Mouse (Mus musculus) frontal cortex, postnatal 25 days (tissue): ENCODE results near the gene Cfap299.
"Not testable (repeated sequence)": the region's sequence is repeated elsewhere in the genome, so short reads cannot be mapped to it uniquely, and the experiment has no call there.

Experiments used
- DNase-seq, 2 experiments: peaks; one replicate each; pipeline ENCODE4 v3.0.0; 2022; ENCODE audit warnings: low spot score in 2 of 2

Cfap299 gene

DNA sequence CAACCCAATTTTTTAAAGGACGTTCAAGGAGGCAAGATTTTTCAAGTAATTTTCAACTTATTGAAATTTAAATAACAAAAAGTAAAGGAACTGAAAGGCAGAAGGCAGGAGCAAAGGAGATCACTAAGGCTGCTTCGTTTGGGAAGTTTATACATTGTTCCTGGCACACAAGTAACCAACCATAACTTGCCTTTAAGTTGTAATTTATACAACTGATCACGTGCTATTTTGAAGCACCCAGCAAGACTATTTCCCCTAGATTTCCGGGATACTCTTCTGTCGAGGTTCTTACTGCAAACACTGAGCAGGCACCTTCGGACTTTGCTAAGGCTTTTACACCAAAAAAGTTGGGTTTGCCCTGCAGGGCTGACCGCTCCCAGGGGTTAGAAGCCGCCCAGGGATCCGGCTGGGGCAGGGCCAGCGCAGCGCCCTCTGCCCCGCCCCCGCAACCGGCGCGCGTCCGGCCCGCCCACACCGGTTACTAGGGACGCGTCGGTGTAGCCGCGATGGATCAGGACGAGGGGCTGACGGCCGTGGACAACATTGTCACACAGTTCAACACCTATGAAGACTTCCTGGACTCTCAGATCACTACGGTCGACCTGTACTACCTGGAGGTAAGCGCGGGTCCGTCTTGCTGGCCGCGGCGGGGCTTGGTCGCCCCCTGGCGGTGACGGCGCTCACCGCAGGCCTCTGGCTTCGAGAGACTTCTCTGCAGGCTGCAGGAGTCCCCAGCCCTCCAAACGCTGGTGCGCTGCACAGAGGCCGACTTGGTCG is at the start of gene Cfap299:
Gene Cfap299 (plus strand): TSS at position 457 of the 777 bp plus-strand sequence.
- DNase-seq = peak; percentile 77 to 83

DNA sequence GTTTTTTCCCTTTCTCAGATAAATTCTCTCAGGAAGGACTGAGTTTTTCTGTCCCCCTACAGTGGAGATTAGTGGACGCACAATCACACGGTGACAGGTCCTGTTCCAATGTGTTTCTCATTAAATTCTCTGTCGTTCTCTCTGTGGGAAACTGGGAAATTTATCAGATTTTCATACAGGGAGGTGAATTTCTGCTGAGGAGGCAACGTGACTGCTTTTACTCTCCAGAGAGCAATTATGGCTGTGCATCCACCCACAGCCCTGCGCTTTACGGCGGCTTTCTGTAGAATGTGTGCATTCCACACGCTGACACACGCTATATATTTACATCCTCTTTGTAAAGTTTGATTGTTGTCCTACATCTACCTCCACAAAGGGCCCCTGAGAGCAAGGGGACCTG is 47.1 kb upstream of the Cfap299 start:
- DNase-seq = no peak

DNA sequence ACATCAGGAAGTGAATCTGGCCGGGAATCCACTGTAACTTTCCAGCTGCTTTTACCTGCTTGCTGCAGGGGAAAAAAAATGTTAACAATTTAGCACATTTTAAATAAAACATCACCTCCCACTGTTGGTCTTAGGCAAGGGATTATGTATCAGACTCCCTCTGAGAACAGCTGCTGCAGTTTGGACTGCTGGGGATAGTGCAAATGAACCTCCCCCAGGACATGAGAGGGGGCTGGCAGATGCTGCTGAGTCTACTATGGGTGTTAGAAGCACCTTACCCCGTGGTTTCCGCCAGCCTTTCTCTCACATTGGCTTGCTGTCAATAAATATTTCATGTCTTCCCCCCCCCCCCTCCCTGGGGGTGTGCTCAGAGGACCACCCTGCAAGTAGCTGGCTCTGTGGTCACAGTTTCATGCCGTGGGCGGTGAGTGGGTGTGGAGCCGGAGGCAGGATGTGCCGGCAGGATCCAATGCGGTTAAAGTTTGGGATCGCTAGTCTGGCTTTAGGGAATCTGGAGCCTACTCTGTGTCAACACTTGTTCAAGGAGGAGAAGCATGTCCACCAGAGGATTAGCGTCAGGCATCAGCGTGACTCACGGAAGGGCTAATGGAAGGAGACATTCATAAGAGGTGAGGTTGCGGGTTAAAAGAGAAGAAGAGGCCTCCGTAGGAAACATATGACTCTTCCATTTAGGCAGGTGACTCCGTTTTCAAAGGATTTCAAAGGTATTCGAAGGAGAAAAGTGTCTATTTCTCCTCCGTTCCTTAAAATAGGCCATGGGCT is 45.2 kb upstream of the Cfap299 start:
- no peak for DNase-seq

DNA sequence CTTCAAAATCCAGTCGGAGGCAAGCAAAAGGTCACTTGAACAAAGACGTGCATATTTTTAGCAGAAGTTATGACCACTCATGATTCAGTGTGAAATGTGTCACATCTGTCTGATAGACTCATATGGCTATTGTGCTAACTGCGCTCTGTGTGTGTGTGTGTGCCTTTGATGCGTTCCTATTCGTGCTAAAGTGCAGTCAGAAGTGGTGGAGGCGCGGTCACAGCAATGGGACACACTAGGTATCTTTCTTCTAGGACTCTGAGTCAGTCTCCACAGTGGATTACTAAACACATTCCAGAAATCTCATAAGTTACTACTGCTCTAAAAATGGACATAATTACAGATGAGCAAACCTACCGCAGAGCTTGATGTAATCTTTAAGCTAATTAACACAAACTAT is 38.5 kb upstream of the Cfap299 start:
- DNase-seq = no peak

DNA sequence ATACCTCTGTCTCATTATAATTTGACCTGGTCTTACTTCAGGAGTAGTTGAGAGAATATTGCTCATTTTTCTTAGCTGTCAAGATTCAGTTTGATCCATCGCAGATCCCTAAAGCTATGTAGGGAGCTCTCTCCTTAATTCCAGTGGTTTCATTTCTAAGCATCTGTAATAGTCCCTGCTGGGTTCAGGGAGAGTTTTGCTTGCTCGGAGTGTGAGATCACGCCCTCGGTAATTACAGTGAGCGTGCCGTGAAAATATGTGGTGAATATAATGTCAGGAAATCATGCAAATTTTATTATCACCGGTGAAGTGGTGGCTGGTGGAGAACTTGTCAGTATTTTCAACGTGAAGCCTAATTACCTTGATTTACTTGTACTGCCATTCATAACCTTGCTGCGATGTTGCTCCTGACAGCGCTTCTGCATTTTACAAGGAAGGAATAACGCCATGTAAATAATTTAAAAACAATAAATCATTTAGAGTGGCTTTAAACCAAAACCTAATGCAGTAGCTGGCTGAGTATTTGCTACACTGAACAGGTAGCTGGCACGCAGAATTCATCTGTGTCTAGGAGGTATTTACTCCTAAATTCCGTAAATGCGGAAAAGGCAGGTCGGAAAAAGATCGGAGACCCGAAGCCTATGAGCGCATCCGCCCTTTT is 36.6 kb upstream of the Cfap299 start:
- DNase-seq = no peak

DNA sequence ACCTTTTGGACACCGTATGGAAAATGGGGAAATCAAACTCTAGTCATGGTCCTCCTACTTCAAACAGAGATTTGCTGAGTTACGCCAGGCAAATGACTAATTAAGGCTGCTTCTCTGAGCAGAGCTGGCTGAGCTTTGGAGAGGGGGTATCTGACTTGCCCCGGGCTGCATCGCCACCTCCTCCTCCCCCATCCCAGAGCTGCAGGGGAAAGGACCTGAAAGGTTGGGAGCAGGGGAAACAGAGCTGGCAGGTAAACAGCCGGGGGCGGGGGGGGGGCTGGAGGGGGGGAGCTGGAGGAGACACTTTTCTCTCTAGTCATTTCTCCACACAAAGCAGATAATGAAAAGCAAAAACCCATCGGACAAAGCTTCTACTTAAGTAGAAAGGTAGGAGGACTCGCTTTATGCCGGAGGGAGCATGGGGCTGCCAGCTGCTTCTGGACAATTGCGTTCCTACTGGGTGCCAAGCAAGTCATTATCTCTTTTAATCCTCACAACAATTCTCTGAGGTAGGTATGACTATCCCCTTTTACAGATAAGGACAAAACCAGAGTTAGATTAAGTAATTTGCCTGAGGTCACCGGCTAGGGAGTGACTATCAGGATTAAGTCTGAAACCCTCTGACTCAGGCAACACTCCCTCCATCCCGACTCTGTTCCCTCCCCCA is 35.9 kb upstream of the Cfap299 start:
- no peak for DNase-seq

DNA sequence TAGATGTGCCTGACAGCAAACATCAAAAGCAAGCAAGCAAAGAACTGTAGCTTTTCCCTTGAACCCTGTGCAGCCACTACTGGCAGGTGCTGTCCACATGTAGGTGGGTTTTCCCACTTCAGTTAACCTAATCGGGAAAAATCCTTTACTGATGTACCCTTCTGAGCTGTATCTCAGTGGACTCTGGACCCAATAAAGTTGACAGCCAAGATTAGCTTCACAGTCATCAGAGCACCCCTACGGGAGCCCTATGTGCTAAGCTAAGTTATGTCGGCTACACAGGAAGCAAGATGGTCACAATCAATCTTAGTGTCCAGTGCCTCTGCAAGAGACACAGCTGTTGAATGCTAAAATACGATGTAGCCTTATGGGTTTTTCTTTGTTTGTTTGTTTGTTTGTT is 29.0 kb upstream of the Cfap299 start:
- no peak for DNase-seq

DNA sequence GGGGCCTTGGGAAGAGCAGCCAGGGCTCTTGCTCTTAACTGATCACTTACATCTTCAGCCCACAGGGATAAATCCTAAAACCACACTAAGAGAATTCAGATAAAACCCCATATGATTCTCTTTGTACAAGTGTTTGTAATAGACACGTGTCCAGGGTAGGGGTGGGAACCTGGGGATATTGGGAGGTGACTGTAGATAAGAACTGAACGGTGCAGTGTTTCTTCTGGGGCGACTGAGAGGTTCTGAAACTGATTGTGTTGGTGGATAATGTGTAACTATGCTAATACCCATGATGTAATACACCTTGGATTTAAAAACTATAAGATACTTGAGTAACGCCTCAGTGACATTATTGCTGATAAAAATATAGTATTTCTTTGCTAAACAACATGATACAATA is 23.4 kb upstream of the Cfap299 start:
- no peak for DNase-seq

DNA sequence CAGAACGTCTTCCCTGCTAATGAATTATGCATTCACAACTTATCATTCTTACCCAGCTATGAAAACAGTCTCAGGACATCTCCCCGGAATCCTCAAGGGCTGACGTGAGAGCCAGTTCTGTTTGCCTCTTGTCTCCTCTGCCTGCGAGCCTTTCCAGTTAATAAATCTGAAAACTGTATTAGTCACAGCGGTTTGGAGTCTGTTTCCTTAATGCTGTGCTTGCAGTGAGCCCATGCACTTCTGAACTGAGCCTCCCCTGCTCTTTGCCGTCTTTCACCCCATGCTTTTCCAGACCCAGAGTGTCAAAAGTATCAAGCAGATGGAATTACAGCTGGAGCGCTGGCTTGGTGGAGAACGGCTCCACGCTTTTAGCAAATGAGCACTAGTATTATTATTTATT is 22.6 kb upstream of the Cfap299 start:
- no peak for DNase-seq

DNA sequence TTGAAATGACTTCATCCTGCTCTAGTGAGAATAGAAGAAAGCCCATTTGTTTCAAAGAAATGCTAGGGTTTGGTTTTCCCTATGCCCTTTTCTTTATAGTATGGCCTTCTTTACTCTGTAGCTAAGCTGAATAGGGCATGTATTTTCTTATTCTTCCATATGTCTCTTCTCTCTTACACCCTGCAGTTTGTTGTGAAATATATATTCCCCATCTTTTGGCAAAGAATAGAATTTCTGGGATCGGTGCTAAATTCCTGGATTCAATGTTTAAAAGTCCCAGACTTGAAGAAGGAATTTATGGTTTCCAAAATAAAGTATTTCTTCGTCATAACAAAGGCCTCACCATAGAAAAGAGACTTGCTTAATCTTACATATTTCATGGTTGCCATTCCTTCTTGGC is 2.5 kb upstream of the Cfap299 start:
- DNase-seq = no peak

DNA sequence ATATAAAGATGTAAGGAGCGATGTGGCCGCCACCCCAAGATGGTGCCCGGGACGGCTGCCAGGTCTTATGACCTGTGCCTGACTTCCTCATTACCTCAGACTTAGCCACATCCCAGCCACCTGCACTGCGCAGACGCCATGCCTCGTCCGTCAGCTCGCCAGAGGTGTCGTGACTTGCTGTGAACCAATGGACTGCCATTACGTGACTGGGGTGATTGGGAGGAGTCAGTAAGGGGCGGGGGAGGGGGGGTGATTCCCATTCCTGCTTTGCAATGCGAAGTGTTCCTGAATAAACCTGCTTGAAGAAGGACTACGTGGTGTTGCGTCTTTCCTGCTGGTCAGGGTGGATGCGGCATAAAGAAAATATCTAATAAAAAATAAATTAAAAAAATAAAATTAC is 14.6 kb downstream of the Cfap299 start:
- DNase-seq = not testable (repeated sequence)

DNA sequence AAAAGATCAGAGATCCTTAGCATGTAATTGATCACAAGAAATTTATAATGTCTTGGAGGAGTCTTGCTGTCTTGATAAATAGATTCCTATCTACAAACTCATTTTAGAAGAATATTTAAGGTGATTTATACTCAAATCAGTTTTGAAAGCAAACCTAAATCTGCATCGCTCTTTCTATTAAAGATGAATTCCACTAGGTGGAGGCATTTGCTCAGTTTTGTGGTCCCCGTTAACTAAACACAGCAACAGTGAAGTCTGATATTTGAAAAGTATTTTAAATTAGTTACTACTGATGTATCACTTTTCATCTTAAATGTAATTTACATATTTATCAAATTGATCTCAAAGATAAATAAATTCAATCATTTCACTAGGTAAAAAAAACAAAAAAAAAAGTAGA is 15.5 kb downstream of the Cfap299 start:
- no peak for DNase-seq

DNA sequence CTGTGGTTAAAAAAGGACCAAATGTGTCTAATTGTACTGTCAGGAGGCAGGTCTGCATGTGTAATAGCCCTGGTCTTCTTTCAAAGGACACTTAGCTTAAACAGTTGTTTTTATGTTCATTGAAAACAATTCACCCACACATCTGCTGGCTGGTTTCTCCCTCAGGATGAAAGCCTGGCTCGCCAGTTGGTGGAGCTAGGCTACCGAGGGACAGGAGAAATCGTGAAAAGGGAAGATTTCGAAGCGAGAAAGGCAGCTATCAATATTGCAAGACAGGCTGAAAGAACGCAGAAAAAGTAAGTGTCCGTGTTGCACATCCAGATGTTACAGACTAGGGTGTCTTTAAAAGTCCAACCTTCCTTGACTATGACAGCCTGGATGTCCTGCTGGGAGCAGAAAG is 17.0 kb downstream of the Cfap299 start:
- no peak for DNase-seq

DNA sequence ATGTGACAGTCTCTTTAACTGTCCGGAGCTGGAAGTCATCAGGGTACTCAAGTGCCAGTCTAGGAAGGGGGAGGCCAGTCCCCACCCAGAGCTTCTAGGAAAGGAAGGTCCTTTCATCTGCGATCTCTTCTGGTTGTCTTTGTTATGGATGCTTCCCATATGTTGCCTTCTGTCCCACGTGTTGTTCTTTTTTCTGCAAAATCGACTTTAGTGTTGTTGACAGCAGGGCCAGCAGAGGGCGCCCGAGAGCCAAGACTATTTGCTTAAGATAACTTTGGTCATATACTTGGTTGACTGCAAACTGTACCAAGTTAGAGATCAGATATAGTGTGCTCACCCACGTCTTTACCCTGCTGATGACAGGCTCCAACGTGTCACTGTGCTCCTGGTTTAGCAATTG is 19.5 kb downstream of the Cfap299 start:
- peak; percentile 74 to 76 for DNase-seq

DNA sequence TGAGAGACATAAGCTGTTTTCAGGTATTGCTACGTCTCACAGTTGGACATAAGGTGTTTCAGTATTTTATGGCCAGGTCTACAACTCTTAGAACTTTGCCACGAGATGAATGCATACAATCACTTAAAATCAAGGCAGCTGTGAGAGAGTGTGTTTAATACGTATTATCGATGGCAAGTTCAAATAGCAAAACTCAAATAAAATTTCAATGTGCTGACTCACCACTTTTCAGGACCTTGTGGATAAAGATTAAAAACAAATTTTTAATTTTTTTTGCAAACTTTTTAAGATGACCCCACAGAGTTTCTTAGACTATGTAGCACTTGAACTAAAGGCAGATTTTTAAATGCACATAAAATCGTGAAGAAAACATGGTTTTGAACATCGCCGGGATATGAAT is 30.8 kb downstream of the Cfap299 start:
- no peak for DNase-seq

DNA sequence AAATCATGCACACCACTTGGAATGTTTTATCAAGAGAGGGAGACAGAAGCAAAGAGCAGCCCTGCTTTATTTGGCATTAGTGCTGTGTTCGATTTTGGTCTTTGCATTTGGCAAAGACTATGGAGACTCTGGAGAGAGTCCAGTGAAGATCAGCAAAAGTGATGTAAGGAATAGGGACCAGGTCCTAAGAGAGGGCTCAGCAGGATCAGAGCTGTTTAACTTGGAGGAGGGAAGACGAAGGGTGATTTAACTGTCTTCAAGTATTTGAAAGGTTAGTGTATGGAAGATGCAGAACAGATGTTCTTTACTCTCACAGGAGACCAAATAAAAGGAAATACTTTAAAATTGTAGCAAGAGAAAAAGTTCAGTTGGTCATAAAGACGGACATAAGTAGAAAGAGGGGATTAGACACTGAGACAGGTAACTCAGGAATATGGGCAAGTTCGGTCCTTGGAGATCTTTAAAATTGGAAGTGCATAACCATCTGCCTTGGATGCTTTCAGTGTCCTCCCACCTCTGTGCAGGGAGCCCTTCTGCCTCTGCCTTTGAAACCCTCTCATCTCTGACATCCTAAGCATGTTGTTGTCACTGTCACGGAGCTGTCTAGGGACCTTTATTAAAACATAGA is 31.8 kb downstream of the Cfap299 start:
- no peak for DNase-seq

DNA sequence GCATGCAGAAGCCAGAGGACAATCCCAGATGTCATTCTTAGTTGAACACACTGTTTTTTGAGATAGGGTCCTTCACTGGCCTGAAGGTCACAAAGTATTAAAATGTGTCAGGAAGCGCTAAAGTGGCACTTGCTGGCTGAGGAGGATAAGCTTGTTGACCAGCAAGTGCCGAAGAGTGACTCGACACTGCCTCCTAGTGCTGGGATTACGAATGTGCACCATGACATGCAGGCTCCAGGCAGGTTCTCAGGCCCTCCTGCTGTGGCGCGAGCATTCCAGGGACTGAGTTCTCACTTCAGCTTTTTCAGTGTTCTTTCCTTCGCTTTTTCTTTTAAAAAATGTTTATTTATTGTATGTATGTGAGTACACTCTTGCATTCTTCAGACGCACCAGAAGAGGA is 34.3 kb downstream of the Cfap299 start:
- DNase-seq = no peak

DNA sequence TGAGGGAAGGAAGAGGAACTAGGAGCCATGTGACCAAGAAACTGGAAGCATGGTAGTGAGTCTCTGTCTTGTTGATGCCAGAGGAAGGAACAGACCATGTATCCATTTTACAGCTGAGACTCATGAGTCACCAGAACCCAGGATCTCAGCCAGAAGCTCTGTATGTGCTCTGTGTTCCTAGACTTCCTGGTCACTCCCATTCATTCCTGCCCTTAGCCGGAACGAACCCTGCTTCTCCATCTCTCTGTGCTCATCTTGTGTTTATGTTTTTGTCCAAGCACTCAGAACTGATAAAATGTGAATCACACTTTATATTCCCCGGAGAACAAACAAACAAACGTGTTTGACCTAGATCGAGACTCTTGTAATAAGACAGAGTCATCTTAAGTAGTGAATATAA is 36.2 kb downstream of the Cfap299 start:
- DNase-seq = no peak

DNA sequence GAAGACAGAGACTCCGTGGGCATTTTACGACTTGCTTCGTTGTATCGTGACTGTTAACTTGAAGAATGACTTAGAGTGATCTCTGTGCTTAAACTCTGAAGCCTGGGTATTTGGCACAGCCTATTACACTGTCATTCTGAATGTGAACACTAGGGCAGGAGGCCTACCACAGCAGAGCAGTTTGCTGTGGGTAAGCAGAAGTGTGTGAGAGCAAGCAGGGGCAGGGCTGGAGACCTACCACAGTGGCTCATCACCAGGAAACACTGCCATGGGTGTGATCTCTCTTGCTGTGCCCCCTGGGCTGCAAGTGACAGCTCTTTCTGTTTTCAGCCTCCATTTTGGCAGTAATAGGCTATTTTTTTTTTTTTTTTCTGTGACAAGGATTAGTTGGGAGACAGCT is 39.7 kb downstream of the Cfap299 start:
- no peak for DNase-seq

DNA sequence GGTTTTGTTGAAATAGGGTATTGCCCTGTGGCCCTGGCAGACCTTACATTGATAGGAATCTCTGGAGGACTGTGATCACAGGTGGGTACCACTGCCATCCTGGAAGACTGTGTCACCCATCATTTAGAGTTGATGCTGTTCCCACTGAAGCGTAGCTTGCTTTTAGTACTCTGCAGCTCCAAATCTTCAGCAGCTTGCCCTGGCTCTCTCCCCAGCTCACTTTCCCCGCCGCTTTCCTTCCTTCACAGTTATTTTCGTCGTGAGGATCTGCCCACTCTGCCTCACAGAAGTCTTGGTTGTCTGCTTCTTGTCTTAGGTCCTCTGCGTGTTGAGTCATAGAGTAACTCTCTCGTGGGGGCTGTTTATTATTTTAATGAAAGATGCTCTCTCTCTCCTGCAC is 40.3 kb downstream of the Cfap299 start:
- DNase-seq = no peak

DNA sequence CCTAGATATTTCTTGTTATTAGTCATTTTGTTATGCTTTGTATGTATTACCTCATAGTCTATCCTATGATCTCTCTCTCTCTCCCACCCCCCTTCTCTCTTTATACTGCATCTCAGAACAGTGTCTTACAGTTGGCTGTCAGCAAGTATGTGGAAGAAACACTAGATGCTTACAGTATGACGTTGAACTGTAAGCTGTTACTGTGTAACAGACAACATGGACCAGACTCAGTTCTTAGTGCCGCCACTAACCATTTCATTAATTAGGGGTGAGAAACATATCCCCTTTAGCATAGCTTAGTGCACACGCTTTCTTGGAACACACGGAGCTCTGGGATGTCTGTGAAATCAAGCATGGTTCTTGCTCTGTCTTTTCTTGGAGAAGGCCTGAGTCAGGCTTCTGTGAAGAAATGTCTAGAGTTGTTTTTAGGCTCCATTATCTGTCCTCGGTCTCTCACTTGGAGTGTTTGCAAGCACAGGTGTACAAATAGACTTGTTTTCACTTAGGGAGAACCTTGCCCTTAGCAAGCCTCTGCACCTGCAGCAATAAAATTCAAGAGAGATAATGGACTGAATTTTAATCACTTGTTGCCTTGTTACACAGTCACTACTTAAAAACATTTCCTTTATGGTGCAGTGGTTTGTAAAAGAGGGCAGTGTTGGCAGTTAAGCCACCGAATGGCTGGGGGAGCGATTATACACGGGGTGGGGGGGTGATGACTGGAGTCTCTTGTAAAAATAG is 47.1 kb downstream of the Cfap299 start:
- DNase-seq = no peak
